Mouse (Mus musculus) olfactory bulb, adult 2 months (tissue): ENCODE data around the gene Fam83e.

Experiments
- CTCF ChIP-seq: fragments of 200-500 bp; IDR thresholded peaks from 2 replicates; pipeline ENCODE4 v1.5.1; 2012; ENCODE audit warnings: low read depth, mild to moderate bottlenecking, low read length, moderate library complexity; ENCODE audit not compliant: insufficient read depth
- POLR2A ChIP-seq: fragments of 200-500 bp; IDR thresholded peaks from 2 replicates; pipeline ENCODE4 v1.6.1; 2012; ENCODE audit warnings: mild to moderate bottlenecking, low read depth, low read length, moderate library complexity; ENCODE audit not compliant: insufficient read depth

- TF ChIP-seq CTCF (no peak), POLR2A (0 out of 2 replicates have a peak, but pooled peaks have one; percentile 25)
Measured at GRCm38 (mm10) chr7:45711316-45712021, 9.5 kb upstream of the Fam83e start.
